Mouse (Mus musculus) heart, adult 2 months (tissue): ENCODE measurements at regions not wholly inside any gene's neighbourhood (a gene's known extent, or its start where the extent isn't known, plus 50 kb on each side); places are given as distances from the start of the nearest gene placed in this dataset.

Experiments
- CTCF ChIP-seq: fragments of 200-600 bp; IDR thresholded peaks from 2 replicates; pipeline ENCODE4 v1.8.1; 2022; ENCODE audit warnings: antibody characterized with exemption, mild to moderate bottlenecking, moderate library complexity
- POLR2A ChIP-seq: fragments of 200-500 bp; IDR thresholded peaks from 2 replicates; pipeline ENCODE4 v1.6.1; 2011; ENCODE audit warnings: mild to moderate bottlenecking, low read depth, low read length, control low read depth; ENCODE audit not compliant: insufficient read depth

DNA sequence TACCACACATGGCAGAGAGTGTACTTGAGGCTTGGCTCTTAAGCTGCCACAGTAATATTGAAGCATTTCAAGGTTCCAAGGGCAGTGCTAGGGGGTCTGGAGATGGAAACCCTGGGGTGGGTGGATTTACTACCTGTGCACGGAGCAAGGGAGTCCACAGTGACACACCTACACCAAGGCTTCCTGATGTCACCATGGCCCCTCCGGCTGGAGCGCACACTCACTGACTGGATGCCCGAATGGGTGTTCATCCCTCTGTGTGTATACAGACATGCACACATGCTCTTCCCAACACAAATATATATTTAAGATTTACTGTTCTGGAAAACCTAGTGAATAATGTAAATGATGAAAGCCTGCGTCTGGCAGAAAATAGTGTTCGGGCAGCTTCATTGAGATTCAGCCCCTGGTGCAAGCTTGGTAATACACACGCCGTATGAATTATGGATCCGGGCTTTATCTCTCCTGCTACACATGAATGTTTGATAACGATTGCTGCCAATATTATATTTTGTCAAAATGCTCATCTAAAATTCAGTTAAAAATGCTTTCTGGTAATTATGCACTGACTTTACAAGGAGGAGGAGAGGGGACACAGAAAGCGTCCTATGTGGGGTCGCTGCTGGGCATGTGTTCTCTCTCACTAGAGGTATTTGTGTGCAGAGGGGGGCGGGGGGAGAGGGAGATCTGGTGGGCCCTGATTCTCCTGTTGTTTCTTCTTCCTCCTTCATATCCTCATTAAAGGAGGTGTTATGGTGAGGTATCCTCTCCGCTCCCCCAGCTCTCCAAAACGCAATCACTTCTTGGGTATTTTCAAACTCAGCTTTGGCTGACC lies 205.8 kb upstream of the Zmiz1 start:
- TF ChIP-seq POLR2A (no peak), CTCF (no peak)
